Mouse (Mus musculus) hindbrain, embryonic 13.5 days (tissue): Measurements from ENCODE around the gene Dnajb7. TPM values are rescaled to one million over a fixed set of nuclear protein-coding genes. Genes with fewer than 3 reads are reported as not detected.

Experiments
- ATAC-seq: fragments of 200-750 bp; cut with Nextera tagmentation; 2 replicates; pipeline ENCODE4 v1.8.0; 2017; ENCODE audit warnings: moderate TSS enrichment; ENCODE audit not compliant: low FRiP score
- H3K27ac ChIP-seq: fragments of 300-500 bp; sonication (generic); 2 replicates; pipeline ENCODE4 v1.5.1; 2015; ENCODE audit warnings: inconsistent platforms, mild to moderate bottlenecking, moderate library complexity
- H3K27me3 ChIP-seq: fragments of 300-500 bp; sonication (generic); 2 replicates; pipeline ENCODE4 v1.6.1; 2015; ENCODE audit warnings: mild to moderate bottlenecking, inconsistent platforms
- H3K36me3 ChIP-seq: fragments of 300-500 bp; sonication (generic); 2 replicates; pipeline ENCODE4 v1.6.1; 2015; ENCODE audit warnings: mild to moderate bottlenecking, inconsistent platforms
- H3K4me1 ChIP-seq: fragments of 300-500 bp; sonication (generic); replicated peaks from 2 replicates; pipeline ENCODE4 v1.6.1; 2015; ENCODE audit warnings: inconsistent platforms
- H3K4me2 ChIP-seq: fragments of 300-500 bp; sonication (generic); 2 replicates; pipeline ENCODE4 v1.6.1; 2015; ENCODE audit warnings: inconsistent platforms, mild to moderate bottlenecking, moderate library complexity
- H3K4me3 ChIP-seq: fragments of 300-500 bp; sonication (generic); 2 replicates; pipeline ENCODE4 v1.5.1; 2015; ENCODE audit warnings: mild to moderate bottlenecking, inconsistent platforms
- H3K9ac ChIP-seq: fragments of 300-500 bp; sonication (generic); 2 replicates; pipeline ENCODE4 v1.6.1; 2015; ENCODE audit warnings: mild to moderate bottlenecking, inconsistent platforms
- H3K9me3 ChIP-seq: fragments of 300-500 bp; sonication (generic); 2 replicates; pipeline ENCODE4 v1.6.1; 2016; ENCODE audit warnings: inconsistent platforms
- WGBS: fragments of 180-500 bp; shearing (Covaris S2); methylation state at CpG from one replicate; pipeline ENCODE4 v1.1.7; 2015; 5-methylcytosine and 5-hydroxymethylcytosine counted together
- polyA plus RNA-seq: library from polyadenylated mRNA; unstranded; fragments of >200 nt; fragmentation: Nextera tagmentation; extraction: Ambion mirVana; gene quantifications from 2 replicates; pipeline ENCODE4 v1.2.1, GENCODE M21; 2015

Dnajb7 gene
- polyA plus RNA-seq, 1 experiment from 2014 or later = 1.4 TPM

DNA sequence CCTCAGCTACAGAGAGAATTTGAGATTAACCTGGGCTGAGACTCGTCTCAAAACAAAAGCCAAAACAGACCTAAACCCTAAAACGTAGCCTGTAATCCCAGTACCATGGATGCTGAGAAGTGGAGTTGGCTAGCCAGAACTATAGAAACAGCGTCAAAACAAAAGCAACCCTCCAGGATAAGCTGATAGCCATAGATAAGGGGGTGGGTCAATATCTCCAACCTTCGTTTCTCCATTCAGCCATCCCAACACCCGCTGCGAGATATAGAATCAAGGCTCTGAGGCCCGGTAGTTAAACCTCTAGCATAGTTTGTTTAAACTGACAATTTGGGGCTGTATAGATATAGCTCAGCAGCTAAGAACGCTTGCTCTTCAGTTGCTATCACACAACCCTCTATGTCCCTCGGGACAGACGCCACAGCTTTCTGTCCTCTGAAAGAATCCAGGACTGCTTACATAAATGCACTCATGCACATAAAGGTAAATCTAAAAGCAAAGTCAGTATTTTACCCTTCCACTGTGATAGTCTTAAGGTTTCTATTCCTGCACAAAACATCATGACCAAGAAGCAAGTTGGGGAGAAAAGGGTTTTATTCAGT is 46.6 kb downstream of the Dnajb7 start:
- H3K9ac ChIP-seq = peak overlapping the region; percentile 55; the same call in 1 of the 2 replicates
- H3K36me3 ChIP-seq = peaks cover 33% of the 10 kb centered on the region
- H3K4me3 ChIP-seq = no peak overlapping the region
- ATAC-seq = no peak
- 53% methylated on average over 10 of the region's 10 CpGs for WGBS
- H3K4me2 ChIP-seq = peak overlapping the region; percentile 76
- peak overlapping the region; percentile 77; the same call in 1 of the 2 replicates for H3K27ac ChIP-seq
- H3K27me3 ChIP-seq = no peaks in the 10 kb centered on the region
- H3K4me1 ChIP-seq = peaks cover 31% of the 10 kb centered on the region
- H3K9me3 ChIP-seq = no peaks in the 10 kb centered on the region

GRCm38 (mm10) chr15:81361022-81361404 is 47.1 kb downstream of the Dnajb7 start:
- 38% methylated on average over 6 of the region's 6 CpGs for WGBS
- H3K4me3 ChIP-seq = peak overlapping the region; percentile 73
- H3K4me2 ChIP-seq = peak overlapping the region; percentile 76
- H3K27me3 ChIP-seq = no peaks in the 10 kb centered on the region
- H3K9ac ChIP-seq = peak overlapping the region; percentile 55; the same call in 1 of the 2 replicates
- no peaks in the 10 kb centered on the region for H3K9me3 ChIP-seq
- peak overlapping the region; percentile 77 for H3K27ac ChIP-seq
- ATAC-seq = no peak
- peaks cover 28% of the 10 kb centered on the region for H3K36me3 ChIP-seq
- peaks cover 31% of the 10 kb centered on the region for H3K4me1 ChIP-seq

GRCm38 (mm10) chr15:81360345-81361021 is 47.6 kb downstream of the Dnajb7 start, which contains the start of gene Slc25a17:
Slc25a17 (minus strand) TSS chr15:81360812.
- Histone ChIP-seq H3K9me3 (no peaks in the 10 kb centered on the region), H3K4me1 (peaks cover 31% of the 10 kb centered on the region), H3K4me2 (peak within 1 kb of the TSS; percentile 76), H3K27me3 (no peaks in the 10 kb centered on the region), H3K9ac (peak within 1 kb of the TSS; percentile 81), H3K27ac (peak within 1 kb of the TSS; percentile 83), H3K36me3 (peaks cover 23% of the 10 kb centered on the region), H3K4me3 (peak within 1 kb of the TSS; percentile 73)
- WGBS = under 1% methylated on average over 30 of the region's 30 CpGs
- ATAC-seq = peak; percentile 99

DNA sequence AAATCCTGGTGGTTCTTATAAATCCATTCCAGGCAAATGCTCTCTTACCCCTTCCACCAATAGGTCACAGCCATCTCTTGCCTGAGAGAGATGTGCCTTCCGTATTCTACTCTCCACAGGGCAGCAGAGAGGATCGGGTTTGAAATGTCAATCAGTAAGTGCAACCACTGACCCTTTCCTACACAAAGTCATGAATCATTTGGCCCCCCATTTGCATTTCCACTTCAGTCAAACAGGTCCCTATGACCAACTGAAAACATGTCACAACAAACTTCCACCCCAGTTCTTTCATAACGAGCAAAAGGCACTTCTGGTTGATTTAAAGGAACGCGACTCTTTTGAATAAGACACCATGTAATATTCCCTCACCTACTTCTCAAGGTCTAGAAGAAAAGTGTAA is 48.7 kb downstream of the Dnajb7 start:
- ATAC-seq = no peak
- no peak overlapping the region for H3K9ac ChIP-seq

GRCm38 (mm10) chr15:81358943-81359342 is 49.2 kb downstream of the Dnajb7 start:
- H3K27me3 ChIP-seq = no peaks in the 10 kb centered on the region
- WGBS = 87% methylated on average over 3 of the region's 3 CpGs
- no peak for ATAC-seq
- no peaks in the 10 kb centered on the region for H3K9me3 ChIP-seq
- H3K27ac ChIP-seq = no peak overlapping the region
- H3K36me3 ChIP-seq = peaks cover 9% of the 10 kb centered on the region; the same call in 1 of the 2 replicates
- peaks cover 31% of the 10 kb centered on the region for H3K4me1 ChIP-seq
- H3K9ac ChIP-seq = no peak overlapping the region
- no peak overlapping the region for H3K4me3 ChIP-seq
- no peak overlapping the region for H3K4me2 ChIP-seq

More for the DNA sequence above, 48.7 kb downstream of the Dnajb7 start:
- H3K27ac ChIP-seq = no peak overlapping the region
- peaks cover 31% of the 10 kb centered on the region for H3K4me1 ChIP-seq
- no peaks in the 10 kb centered on the region for H3K9me3 ChIP-seq
- WGBS = 91% methylated on average over 5 of the region's 5 CpGs
- peak overlapping the region; percentile 73; the same call in 1 of the 2 replicates for H3K4me3 ChIP-seq
- H3K36me3 ChIP-seq = peaks cover 13% of the 10 kb centered on the region; the same call in 1 of the 2 replicates
- H3K27me3 ChIP-seq = no peaks in the 10 kb centered on the region
- H3K4me2 ChIP-seq = peak overlapping the region; percentile 76

DNA sequence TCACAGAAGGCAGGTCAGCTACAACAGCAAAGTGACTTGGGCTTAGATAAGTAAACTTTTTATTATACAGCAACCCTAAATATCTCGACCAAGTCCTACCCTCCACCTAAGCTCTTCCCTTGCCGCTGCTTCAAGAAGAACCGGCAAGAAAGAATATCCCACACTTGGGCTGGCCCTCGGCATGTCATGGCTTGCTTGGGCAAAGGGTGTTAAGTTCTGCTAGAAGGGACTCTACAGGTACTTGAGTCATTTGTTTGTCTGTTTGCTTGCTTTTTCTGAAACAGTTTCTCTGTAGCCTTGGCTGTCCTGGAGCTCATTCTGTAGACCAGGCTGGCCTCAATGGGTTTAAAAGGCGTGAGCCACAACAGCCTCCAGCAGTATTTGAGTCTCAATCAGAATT is 51.2 kb downstream of the Dnajb7 start:
- Histone ChIP-seq H3K9ac (no peak overlapping the region), H3K9me3 (no peaks in the 10 kb centered on the region), H3K36me3 (no peaks in the 10 kb centered on the region), H3K4me2 (no peak overlapping the region), H3K4me3 (no peak overlapping the region), H3K27me3 (no peaks in the 10 kb centered on the region), H3K4me1 (peaks cover 31% of the 10 kb centered on the region), H3K27ac (0 out of 2 replicates have a peak overlapping the region, but pooled peaks have one; percentile 12)
- no peak for ATAC-seq
- 43% methylated on average over 5 of the region's 5 CpGs for WGBS

Other genes with a start within 250 kb of the Dnajb7 start
- gene Mrtfa, start 217.5 kb downstream of the Dnajb7 start, polyA plus RNA-seq = 22.9 and 28.6 TPM in 2 replicates
- gene Mchr1, start 172.8 kb downstream of the Dnajb7 start, polyA plus RNA-seq = 1.6 and 2.1 TPM in 2 replicates
- gene Slc25a17, start 47.5 kb downstream of the Dnajb7 start, polyA plus RNA-seq = 138 and 139 TPM in 2 replicates
- gene St13, start 8.2 kb downstream of the Dnajb7 start, polyA plus RNA-seq = 186 and 191 TPM in 2 replicates
- gene Xpnpep3, start 8.2 kb downstream of the Dnajb7 start, polyA plus RNA-seq = 8.6 and 10.1 TPM in 2 replicates
- gene Rbx1, start 58.0 kb upstream of the Dnajb7 start, polyA plus RNA-seq = 482 and 500 TPM in 2 replicates
- 20.4 and 20.6 TPM in 2 replicates for gene Ep300, start 177.1 kb upstream of the Dnajb7 start, polyA plus RNA-seq